In genomic region chr8:69919010-69919409, GRCm38 (mm10) we compare ENCODE assay signal across 8 mouse cellular contexts. TPM values are rescaled to one million over a fixed set of nuclear protein-coding genes. Genes with fewer than 3 reads are reported as not detected.
DNase-seq lines count a peak whose midpoint lies in the region; ATAC-seq and TF ChIP-seq lines count a peak whose summit lies in the region.

No protein-coding gene starts in this region.

- H3K4me3 ChIP-seq in CH12.LX (replicated peaks in 1 of 3; ENCODE audit: low read depth in 2 of 3, low read length in 2 of 3, poor library complexity in 1 of 3): no peak overlapping the region
- H3K4me3 ChIP-seq in forebrain, embryonic 10.5 days: no peak overlapping the region
- H3K4me3 ChIP-seq in heart, postnatal 0 days (ENCODE audit: low read depth, low read length): no peak overlapping the region
- H3K4me3 ChIP-seq in liver, embryonic 14.5 days (ENCODE audit: insufficient read depth in 1 of 2, low read depth in 2 of 2, low read length in 2 of 2): no peak overlapping the region
- H3K4me3 ChIP-seq in stomach, embryonic 15.5 days (replicated peaks): no peak overlapping the region

- no peaks in the 10 kb centered on the region for H3K9me3 ChIP-seq in CH12.LX (replicated peaks; ENCODE audit: low read length)
- H3K9me3 ChIP-seq in forebrain, embryonic 10.5 days: no peaks in the 10 kb centered on the region
- no peaks in the 10 kb centered on the region for H3K9me3 ChIP-seq in heart, postnatal 0 days (replicated peaks; ENCODE audit: control insufficient read depth, low read length)
- H3K9me3 ChIP-seq in liver, embryonic 14.5 days (ENCODE audit: control insufficient read depth, low read length): no peaks in the 10 kb centered on the region
- no peaks in the 10 kb centered on the region for H3K9me3 ChIP-seq in stomach, embryonic 15.5 days

- in situ Hi-C loops in CH12.LX (cut with MboI; ENCODE audit: low pct_ligation_motif_present, low pct_unique_long_range_greater_than_20kb, low sequenced_read_pairs): no loop called here

- H3K79me2 ChIP-seq in CH12.LX (replicated peaks; ENCODE audit: control insufficient read depth, extremely low read depth, insufficient read depth, poor library complexity, severe bottlenecking): peaks cover 12% of the 10 kb centered on the region

- peak overlapping the region; percentile 59 for H3K27ac ChIP-seq in CH12.LX (ENCODE audit: insufficient read depth, low read depth)
- H3K27ac ChIP-seq in forebrain, embryonic 10.5 days: no peak overlapping the region
- 0 out of 2 replicates have a peak overlapping the region, but pooled peaks have one; percentile 24 for H3K27ac ChIP-seq in heart, postnatal 0 days (ENCODE audit: low read depth)
- peak overlapping the region; percentile 83 for H3K27ac ChIP-seq in liver, embryonic 14.5 days
- no peak overlapping the region; the same call in 1 of the 2 replicates for H3K27ac ChIP-seq in stomach, embryonic 15.5 days

- no peaks in the 10 kb centered on the region for H3K27me3 ChIP-seq in CH12.LX (replicated peaks)
- H3K27me3 ChIP-seq in forebrain, embryonic 10.5 days (ENCODE audit: poor library complexity, severe bottlenecking): no peaks in the 10 kb centered on the region
- H3K27me3 ChIP-seq in heart, postnatal 0 days (ENCODE audit: control insufficient read depth, insufficient read depth, low read length): no peaks in the 10 kb centered on the region
- H3K27me3 ChIP-seq in liver, embryonic 14.5 days (ENCODE audit: control insufficient read depth, insufficient read depth, low read length): no peaks in the 10 kb centered on the region
- H3K27me3 ChIP-seq in stomach, embryonic 15.5 days (replicated peaks): no peaks in the 10 kb centered on the region

- DNase-seq in CH12.LX (ENCODE audit: extremely low read depth): peak; percentile 95
- DNase-seq in c-Kit-negative CD71-positive TER-119-positive erythroid progenitor cells, embryonic 14.5 days (ENCODE audit: low read depth, low spot score): peak; percentile 81
- peak; percentile 68 for DNase-seq in forebrain, embryonic 10.5 days (ENCODE audit: extremely low spot score, low spot score)
- peak; percentile 62 for DNase-seq in heart, postnatal 0 days (ENCODE audit: low spot score)
- DNase-seq in kidney, postnatal 25 days: peak; percentile 70 to 89
- peak; percentile 71 to 83 (median 71) for DNase-seq in liver, embryonic 14.5 days (ENCODE audit: low read depth in 3 of 3, low spot score in 3 of 3)
- peak; percentile 75 for DNase-seq in neural tube, embryonic 10.5 days (ENCODE audit: extremely low spot score, low spot score)

- H3K9ac ChIP-seq in CH12.LX (ENCODE audit: insufficient read depth, low read depth): no peak overlapping the region
- no peak overlapping the region for H3K9ac ChIP-seq in heart, postnatal 0 days (replicated peaks; ENCODE audit: low read depth, low read length)
- H3K9ac ChIP-seq in liver, embryonic 14.5 days (replicated peaks): no peak overlapping the region
- no peak overlapping the region for H3K9ac ChIP-seq in stomach, embryonic 15.5 days

- H3K4me2 ChIP-seq in CH12.LX (ENCODE audit: insufficient read depth, low read depth, poor library complexity, severe bottlenecking): peak overlapping the region; percentile 84
- no peak overlapping the region for H3K4me2 ChIP-seq in heart, postnatal 0 days (ENCODE audit: low read depth, low read length)
- no peak overlapping the region for H3K4me2 ChIP-seq in liver, embryonic 14.5 days (ENCODE audit: low read depth)
- H3K4me2 ChIP-seq in stomach, embryonic 15.5 days: no peak overlapping the region

- TF ChIP-seq EP300 in CH12.LX (IDR thresholded peaks at IDR 0.05; ENCODE audit: low read length): peak; percentile 77
- TF ChIP-seq EP300 in heart, postnatal 0 days (IDR thresholded peaks at IDR 0.05; ENCODE audit: low read depth): no peak
- TF ChIP-seq EP300 in liver, embryonic 14.5 days (IDR thresholded peaks at IDR 0.05; ENCODE audit: low read depth): no peak

- TF ChIP-seq CTCF in CH12.LX (conservative IDR thresholded peaks at IDR 0.05 in 1 of 2, IDR thresholded peaks at IDR 0.05 in 1 of 2; ENCODE audit: low read depth in 2 of 2, low read length in 2 of 2): peak; percentile 88 to 95
- peak; percentile 97 for TF ChIP-seq CTCF in heart, postnatal 0 days (IDR thresholded peaks at IDR 0.05; ENCODE audit: low read depth)
- TF ChIP-seq CTCF in liver, embryonic 14.5 days (IDR thresholded peaks at IDR 0.05; ENCODE audit: low read depth): peak; percentile 95

- dilution Hi-C loops in CH12.LX (cut with MboI; ENCODE audit: extremely low pct_ligation_motif_present, extremely low pct_unique_long_range_greater_than_20kb, low sequenced_read_pairs): no loop called here

- H3K36me3 ChIP-seq in CH12.LX (replicated peaks in 1 of 2; ENCODE audit: control insufficient read depth in 1 of 2, insufficient read depth in 1 of 2, low read length in 1 of 2): peaks cover 39 to 78% of the 10 kb centered on the region in 2 experiments
- peaks cover 78% of the 10 kb centered on the region for H3K36me3 ChIP-seq in forebrain, embryonic 10.5 days (replicated peaks)
- H3K36me3 ChIP-seq in heart, postnatal 0 days (replicated peaks; ENCODE audit: control insufficient read depth, insufficient read depth, low read length): peaks cover 27% of the 10 kb centered on the region
- H3K36me3 ChIP-seq in liver, embryonic 14.5 days (replicated peaks; ENCODE audit: control insufficient read depth, insufficient read depth, low read depth): peaks cover 36% of the 10 kb centered on the region
- peaks cover 28% of the 10 kb centered on the region for H3K36me3 ChIP-seq in stomach, embryonic 15.5 days

- WGBS in forebrain, embryonic 10.5 days: 52% methylated on average over 1 of the region's 1 CpGs
- 44% methylated on average over 1 of the region's 1 CpGs for WGBS in heart, postnatal 0 days
- WGBS in liver, embryonic 14.5 days (ENCODE audit: insufficient replicate concordance): 39% methylated on average over 1 of the region's 1 CpGs
- 52% methylated on average over 1 of the region's 1 CpGs for WGBS in stomach, embryonic 15.5 days

- peaks cover 28 to 52% of the 10 kb centered on the region in 2 experiments for H3K4me1 ChIP-seq in CH12.LX (ENCODE audit: control insufficient read depth in 1 of 2, insufficient read depth in 2 of 2)
- peaks cover 26% of the 10 kb centered on the region for H3K4me1 ChIP-seq in forebrain, embryonic 10.5 days
- no peaks in the 10 kb centered on the region; the same call in none of the 2 replicates for H3K4me1 ChIP-seq in heart, postnatal 0 days (ENCODE audit: control insufficient read depth, insufficient read depth)
- peaks cover 36 to 47% of the 10 kb centered on the region in 2 experiments for H3K4me1 ChIP-seq in liver, embryonic 14.5 days (replicated peaks; ENCODE audit: control insufficient read depth in 2 of 2, insufficient read depth in 2 of 2, low read length in 1 of 2)
- no peaks in the 10 kb centered on the region; the same call in 1 of the 2 replicates for H3K4me1 ChIP-seq in stomach, embryonic 15.5 days

- 0 out of 2 replicates have a peak, but pooled peaks have one; percentile 29 for TF ChIP-seq POLR2A in CH12.LX (IDR thresholded peaks at IDR 0.05; ENCODE audit: low read depth, low read length)

- peak; percentile 99 for TF ChIP-seq RAD21 in CH12.LX (IDR thresholded peaks at IDR 0.05; ENCODE audit: low read depth, low read length)

- peak; percentile 31; the same call in 1 of the 2 replicates for ATAC-seq in heart, postnatal 0 days (ENCODE audit: insufficient read depth, low read depth)
- peak; percentile 50 for ATAC-seq in liver, embryonic 14.5 days (ENCODE audit: insufficient read depth)
- peak; percentile 61 for ATAC-seq in stomach, embryonic 15.5 days (ENCODE audit: insufficient read depth, low FRiP score, low read depth)

RNA-seq across cellular contexts. Expression of gene Yjefn3, which starts 16.5 kb away (rescaled TPM):
- 8.0 and 9.5 TPM in 2 replicates for total RNA-seq in CH12.LX (2012; rRNA removed)
- 3.3 and 3.6 TPM in 2 replicates for total RNA-seq in CH12.LX (2014; rRNA removed)
- polyA plus RNA-seq in CH12.LX (2012; ENCODE audit: insufficient read length, low read depth): 8.4 and 10.5 TPM in 2 replicates
- polyA plus RNA-seq in forebrain, embryonic 10.5 days (2016; fragmentation: Nextera tagmentation; extraction: Ambion mirVana): 3.8 and 5.1 TPM in 2 replicates
- total RNA-seq in heart, postnatal 0 days (2014; rRNA removed; ENCODE audit: low replicate concordance): 1.2 and 22.3 TPM in 2 replicates
- polyA plus RNA-seq in heart, postnatal 0 days (2015; fragmentation: Nextera tagmentation; extraction: Ambion mirVana): 12.9 and 13.9 TPM in 2 replicates
- 0.30 and 0.36 TPM in 2 replicates for polyA plus RNA-seq in liver, embryonic 14.5 days (2012; rRNA removed)
- 0.77 and 0.79 TPM in 2 replicates for polyA plus RNA-seq in liver, embryonic 14.5 days (2014; fragmentation: Nextera tagmentation; extraction: Ambion mirVana)
- polyA plus RNA-seq in stomach, embryonic 15.5 days (2015; fragmentation: Nextera tagmentation; extraction: Ambion mirVana): 2.8 and 4.1 TPM in 2 replicates

RNA-seq across cellular contexts. Expression of gene Ndufa13, which starts 16.7 kb away (rescaled TPM):
- 153 and 177 TPM in 2 replicates for total RNA-seq in CH12.LX (2012; rRNA removed)
- 60.9 and 74.7 TPM in 2 replicates for total RNA-seq in CH12.LX (2014; rRNA removed)
- 90.1 and 104 TPM in 2 replicates for polyA plus RNA-seq in CH12.LX (2012; ENCODE audit: insufficient read length, low read depth)
- 165 and 170 TPM in 2 replicates for polyA plus RNA-seq in forebrain, embryonic 10.5 days (2016; fragmentation: Nextera tagmentation; extraction: Ambion mirVana)
- 223 and 232 TPM in 2 replicates for total RNA-seq in heart, postnatal 0 days (2014; rRNA removed; ENCODE audit: low replicate concordance)
- polyA plus RNA-seq in heart, postnatal 0 days (2015; fragmentation: Nextera tagmentation; extraction: Ambion mirVana): 666 and 702 TPM in 2 replicates
- 26.2 and 44.8 TPM in 2 replicates for polyA plus RNA-seq in liver, embryonic 14.5 days (2012; rRNA removed)
- polyA plus RNA-seq in liver, embryonic 14.5 days (2014; fragmentation: Nextera tagmentation; extraction: Ambion mirVana): 109 and 113 TPM in 2 replicates
- 183 and 190 TPM in 2 replicates for polyA plus RNA-seq in stomach, embryonic 15.5 days (2015; fragmentation: Nextera tagmentation; extraction: Ambion mirVana)

RNA-seq across cellular contexts. Expression of gene Tssk6, which starts 17.0 kb away (rescaled TPM):
- 1.5 and 1.8 TPM in 2 replicates for total RNA-seq in CH12.LX (2012; rRNA removed)
- 0.35 and 0.44 TPM in 2 replicates for total RNA-seq in CH12.LX (2014; rRNA removed)
- polyA plus RNA-seq in CH12.LX (2012; ENCODE audit: insufficient read length, low read depth): 1.7 and 2.3 TPM in 2 replicates
- 5.1 and 5.3 TPM in 2 replicates for polyA plus RNA-seq in forebrain, embryonic 10.5 days (2016; fragmentation: Nextera tagmentation; extraction: Ambion mirVana)
- total RNA-seq in heart, postnatal 0 days (2014; rRNA removed; ENCODE audit: low replicate concordance): 0.11 TPM in 1 of 2 replicates, not detected in the other
- polyA plus RNA-seq in heart, postnatal 0 days (2015; fragmentation: Nextera tagmentation; extraction: Ambion mirVana): 1.1 and 1.2 TPM in 2 replicates
- polyA plus RNA-seq in liver, embryonic 14.5 days (2012; rRNA removed): 0.41 and 0.50 TPM in 2 replicates
- polyA plus RNA-seq in liver, embryonic 14.5 days (2014; fragmentation: Nextera tagmentation; extraction: Ambion mirVana): 1.7 and 1.9 TPM in 2 replicates
- polyA plus RNA-seq in stomach, embryonic 15.5 days (2015; fragmentation: Nextera tagmentation; extraction: Ambion mirVana): 3.1 and 3.9 TPM in 2 replicates

RNA-seq across cellular contexts. Expression of gene Cilp2, which starts 31.5 kb away (rescaled TPM):
- 0.08 TPM in 2 replicates for total RNA-seq in CH12.LX (2012; rRNA removed)
- 0.04 TPM in 1 of 2 replicates, not detected in the other for total RNA-seq in CH12.LX (2014; rRNA removed)
- polyA plus RNA-seq in CH12.LX (2012; ENCODE audit: insufficient read length, low read depth): 0.07 TPM in 1 of 2 replicates, not detected in the other
- polyA plus RNA-seq in forebrain, embryonic 10.5 days (2016; fragmentation: Nextera tagmentation; extraction: Ambion mirVana): 0.36 and 0.53 TPM in 2 replicates
- total RNA-seq in heart, postnatal 0 days (2014; rRNA removed; ENCODE audit: low replicate concordance): 0.23 and 0.43 TPM in 2 replicates
- 0.36 and 0.49 TPM in 2 replicates for polyA plus RNA-seq in heart, postnatal 0 days (2015; fragmentation: Nextera tagmentation; extraction: Ambion mirVana)
- polyA plus RNA-seq in liver, embryonic 14.5 days (2012; rRNA removed): 0.03 and 0.04 TPM in 2 replicates
- 0.03 TPM in 1 of 2 replicates, not detected in the other for polyA plus RNA-seq in liver, embryonic 14.5 days (2014; fragmentation: Nextera tagmentation; extraction: Ambion mirVana)
- 0.83 and 0.95 TPM in 2 replicates for polyA plus RNA-seq in stomach, embryonic 15.5 days (2015; fragmentation: Nextera tagmentation; extraction: Ambion mirVana)

Comparison
In these comparisons a context has a peak if more than half of its experiments do, and no peak if none do; other contexts are left out.
1. H3K27ac ChIP-seq: peak in CH12.LX (single experiment), heart, postnatal 0 days (single experiment) and liver, embryonic 14.5 days (single experiment); none in forebrain, embryonic 10.5 days (single experiment) and stomach, embryonic 15.5 days (single experiment).
2. Peak in every context shown above with its lines, with median percentiles within 50 percentile points of each other: DNase-seq, CTCF ChIP-seq and ATAC-seq.